Comparison of ENCODE assay signal across 29 mouse cellular contexts in the genomic region with DNA sequence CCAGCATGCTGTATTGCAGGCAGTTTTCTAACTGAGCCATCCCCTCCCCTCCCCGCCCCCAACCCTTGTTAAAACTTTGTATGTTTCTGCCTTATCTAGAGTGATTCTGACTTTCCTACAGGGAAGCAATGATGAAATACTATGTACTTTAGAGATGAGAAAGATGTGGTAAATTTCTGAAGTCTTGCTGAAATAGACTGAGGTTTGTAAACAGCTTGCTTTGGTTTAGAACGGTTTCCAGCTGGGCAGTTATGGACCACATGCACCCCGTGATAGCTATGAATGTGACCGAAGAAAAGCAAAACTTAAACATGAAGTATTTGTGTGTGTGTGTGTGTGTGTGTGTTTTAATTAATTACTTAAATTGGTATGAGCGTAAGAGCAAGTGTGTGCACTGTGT. TPM values are rescaled to one million over a fixed set of nuclear protein-coding genes. Genes with fewer than 3 reads are reported as not detected.
"Had no signal": no experiment of that assay in that cellular context is flagged by ENCODE, and none has a peak within 500 bp of the region (broad histone marks: within the 10 kb centered on the region; RNA-seq: fewer than 3 reads in every experiment).

No protein-coding gene starts in this region.

- H3K27me3 ChIP-seq: hindbrain, embryonic 12.5 days; intestine, embryonic 15.5 days; kidney, embryonic 15.5 days; limb, embryonic 13.5 days; limb, embryonic 15.5 days had no signal

- H3K9ac ChIP-seq: hindbrain, embryonic 12.5 days; hindbrain, embryonic 14.5 days; intestine, embryonic 15.5 days; kidney, embryonic 15.5 days; limb, embryonic 13.5 days; limb, embryonic 15.5 days had no signal

- H3K4me3 ChIP-seq: gastrocnemius, adult 2 months; heart, adult 2 months; hindbrain, embryonic 10.5 days; hindbrain, embryonic 12.5 days; intestine, embryonic 15.5 days; kidney, embryonic 15.5 days; limb, embryonic 13.5 days; limb, embryonic 15.5 days had no signal

- H3K4me2 ChIP-seq: heart, embryonic 11.5 days; hindbrain, embryonic 12.5 days; hindbrain, embryonic 14.5 days; intestine, embryonic 15.5 days; kidney, embryonic 15.5 days; limb, embryonic 13.5 days; limb, embryonic 15.5 days had no signal

- H3K27ac ChIP-seq: gastrocnemius, adult 2 months; heart, adult 2 months; hindbrain, embryonic 10.5 days; hindbrain, embryonic 12.5 days; hindbrain, embryonic 14.5 days; intestine, embryonic 15.5 days; kidney, embryonic 15.5 days; kidney, postnatal 0 days; limb, embryonic 13.5 days; limb, embryonic 15.5 days had no signal

- H3K9me3 ChIP-seq: hindbrain, embryonic 10.5 days; hindbrain, embryonic 12.5 days; intestine, embryonic 15.5 days; kidney, embryonic 15.5 days; limb, embryonic 13.5 days; limb, embryonic 15.5 days had no signal

- DNase-seq: gastrocnemius, adult 2 months; gastrocnemius, postnatal 10 days; gastrocnemius, postnatal 25 days; heart, adult 2 months; heart, postnatal 10 days; heart, postnatal 4 days; kidney, adult 11 months; kidney, adult 2 months; kidney, adult 9 months; kidney, postnatal 14 days; kidney, postnatal 36 days; layer of hippocampus, adult 9-11 months; layer of hippocampus, postnatal 36 days; left cerebral cortex, postnatal 4 days had no signal

- ATAC-seq: hindbrain, embryonic 16.5 days; inflammation-experienced regulatory T-cells, adult 6 months; intestine, embryonic 15.5 days had no signal

RNA-seq across cellular contexts. Expression of a gene that starts 29.3 kb away (rescaled TPM):
- polyA plus RNA-seq: heart, embryonic 11.5 days; heart, embryonic 14.5 days; heart, embryonic 16.5 days; large intestine, adult 2 months; limb, embryonic 11.5 days; limb, embryonic 13.5 days had no signal
